Mouse (Mus musculus) retina, postnatal 1 day (tissue): ENCODE measurements around the gene Ctsm.
"Not testable (repeated sequence)": the region's sequence is repeated elsewhere in the genome, so short reads cannot be mapped to it uniquely, and the experiment has no call there.

Source experiments
- DNase-seq: peaks from one replicate; pipeline ENCODE4 v3.0.0-alpha.2; 2012

The Ctsm gene

DNA sequence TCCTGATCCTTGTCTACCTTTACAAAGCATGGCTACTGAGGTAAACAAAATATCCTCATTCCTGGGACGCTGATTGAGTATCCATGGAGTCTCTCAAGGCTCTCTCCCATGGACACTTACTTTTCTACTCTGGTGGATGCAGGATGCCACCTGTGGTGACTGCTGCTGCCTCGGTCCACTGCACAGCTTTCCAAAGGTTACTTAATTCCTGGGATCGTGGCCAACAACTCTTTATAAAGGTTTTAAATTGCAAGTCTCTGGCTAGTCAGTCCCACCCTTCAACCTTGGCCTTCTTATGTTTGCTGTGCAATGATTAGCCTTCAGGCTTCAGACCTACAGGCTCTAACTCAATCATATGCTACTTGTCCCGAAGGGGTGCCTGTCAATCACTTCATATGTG, at the start of gene Ctsm:
Gene Ctsm, minus strand, starts transcription at position 209 of the 400 bp plus-strand sequence.
- DNase-seq = no peak

DNA sequence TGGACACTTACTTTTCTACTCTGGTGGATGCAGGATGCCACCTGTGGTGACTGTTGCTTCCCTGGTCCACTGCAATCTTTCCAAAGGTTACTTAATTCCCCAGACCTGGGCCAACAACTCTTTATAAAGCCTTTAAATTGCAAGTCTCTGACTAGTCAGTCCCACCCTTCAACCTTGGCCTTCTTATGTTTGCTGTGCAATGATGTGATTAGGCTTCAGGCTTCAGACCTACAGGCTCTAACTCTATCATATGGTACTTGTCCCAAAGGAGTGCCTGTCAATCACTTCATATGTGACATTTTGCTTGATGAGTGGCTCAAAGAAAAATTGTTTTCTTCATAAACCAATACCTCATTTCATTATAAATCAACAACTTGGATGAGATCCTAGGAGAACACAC, 28.4 kb upstream of the Ctsm start, which contains the start of gene Cts3:
Gene Cts3, minus strand, starts transcription at position 101 of the 400 bp plus-strand sequence.
- DNase-seq = no peak

DNA sequence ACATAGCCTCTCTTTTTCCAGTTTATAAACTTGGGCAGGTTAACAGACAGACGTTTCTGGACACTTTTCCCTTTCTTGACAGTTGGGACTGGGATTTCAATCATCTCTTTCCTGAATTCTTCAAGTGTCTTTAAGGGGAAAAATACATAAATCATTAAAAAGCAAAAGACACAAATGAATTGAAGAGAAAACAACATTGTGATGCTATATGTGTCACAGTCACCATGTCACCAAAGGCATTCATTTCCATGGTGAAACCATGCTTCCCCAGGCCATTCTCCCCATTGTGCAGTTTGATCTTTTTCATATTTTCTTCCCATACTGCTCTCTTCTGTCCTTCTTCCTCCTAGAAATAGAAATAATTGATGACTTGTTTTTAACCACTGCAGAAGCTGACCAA, 26.4 kb upstream of the Ctsm start, which contains the start of gene Gm49352:
Gene Gm49352, minus strand, starts transcription at position 101 of the 400 bp plus-strand sequence.
- DNase-seq = not testable (repeated sequence)
